Mouse (Mus musculus): ENCODE measurements at regions not wholly inside any gene's neighbourhood (a gene's known extent, or its start where the extent isn't known, plus 50 kb on each side); places are given as distances from the start of the nearest gene placed in this dataset.
"Not testable (repeated sequence)": the region's sequence is repeated elsewhere in the genome, so short reads cannot be mapped to it uniquely, and the experiment has no call there.

GRCm38 (mm10) chr2:78268705-78269104 is 322.5 kb upstream of the Cwc22 start:
- whole genome bisulfite sequencing, result 88% methylated on average over 4 of the region's 4 CpGs
- no peak for ATAC-seq (ENCODE audit: low FRiP score)

GRCm38 (mm10) chr2:78267527-78268375 is 321.6 kb upstream of the Cwc22 start:
- no peaks in the 10 kb centered on the region for H3K36me3 ChIP-seq (ENCODE audit: control insufficient read depth, insufficient read depth, low read length)
- H3K9me3 ChIP-seq (ENCODE audit: control insufficient read depth, low read length), result no peaks in the 10 kb centered on the region
- no peaks in the 10 kb centered on the region for H3K27me3 ChIP-seq (ENCODE audit: control insufficient read depth, insufficient read depth, low read length)
- H3K4me2 ChIP-seq (replicated peaks; ENCODE audit: low read depth, low read length), result no peak overlapping the region
- no peaks in the 10 kb centered on the region for H3K4me1 ChIP-seq (replicated peaks; ENCODE audit: control insufficient read depth, insufficient read depth, low read length)
- H3K9ac ChIP-seq (ENCODE audit: low read depth, low read length), result no peak overlapping the region
- DNase-seq (ENCODE audit: low spot score), result no peak
- ATAC-seq (ENCODE audit: low FRiP score), result no peak
- H3K27ac ChIP-seq (ENCODE audit: low read depth, low read length), result no peak overlapping the region
- WGBS, result 83% methylated on average over 2 of the region's 2 CpGs
- no peak overlapping the region for H3K4me3 ChIP-seq (ENCODE audit: low read depth, low read length)

More at GRCm38 (mm10) chr2:78268705-78269104, 322.5 kb upstream of the Cwc22 start:
- Histone ChIP-seq H3K27ac (ENCODE audit: low read depth, low read length) (no peak overlapping the region), H3K9ac (ENCODE audit: low read depth, low read length) (no peak overlapping the region), H3K4me2 (replicated peaks; ENCODE audit: low read depth, low read length) (no peak overlapping the region), H3K4me1 (replicated peaks; ENCODE audit: control insufficient read depth, insufficient read depth, low read length) (no peaks in the 10 kb centered on the region), H3K27me3 (ENCODE audit: control insufficient read depth, insufficient read depth, low read length) (no peaks in the 10 kb centered on the region), H3K9me3 (ENCODE audit: control insufficient read depth, low read length) (no peaks in the 10 kb centered on the region), H3K4me3 (ENCODE audit: low read depth, low read length) (no peak overlapping the region), H3K36me3 (ENCODE audit: control insufficient read depth, insufficient read depth, low read length) (no peaks in the 10 kb centered on the region)
- DNase-seq (ENCODE audit: low spot score), result no peak

DNA sequence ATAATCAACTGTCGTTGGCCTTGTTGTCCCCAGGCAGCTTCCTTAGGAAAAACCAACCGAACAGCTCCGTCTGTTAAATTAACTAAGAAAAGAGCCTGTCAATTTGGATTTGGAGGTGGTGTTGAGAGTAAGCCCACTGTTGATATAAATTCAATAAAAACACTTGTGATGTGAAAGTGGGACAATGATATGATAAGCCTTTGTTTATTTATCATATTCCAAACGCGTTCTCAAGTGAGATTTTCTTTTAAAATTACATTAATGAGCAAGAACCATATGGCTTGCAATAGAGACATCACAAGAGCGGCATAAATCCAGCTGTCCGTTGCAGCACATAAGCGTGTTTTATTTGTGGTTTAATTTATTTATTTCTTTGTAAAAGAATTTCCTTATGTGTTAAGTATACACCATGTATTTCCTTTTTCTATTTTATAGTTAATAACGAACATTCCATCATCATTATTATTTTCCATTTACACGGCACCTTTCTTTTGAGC is 307.5 kb upstream of the Cwc22 start:
- H3K27me3 ChIP-seq (ENCODE audit: control insufficient read depth, insufficient read depth, low read length), result no peaks in the 10 kb centered on the region
- DNase-seq (ENCODE audit: low spot score), result no peak
- no peaks in the 10 kb centered on the region for H3K36me3 ChIP-seq (ENCODE audit: control insufficient read depth, insufficient read depth, low read length)
- H3K9me3 ChIP-seq (ENCODE audit: control insufficient read depth, low read length), result no peaks in the 10 kb centered on the region
- ATAC-seq (ENCODE audit: low FRiP score), result no peak
- H3K27ac ChIP-seq (ENCODE audit: low read depth, low read length), result no peak overlapping the region
- H3K9ac ChIP-seq (ENCODE audit: low read depth, low read length), result no peak overlapping the region
- no peak overlapping the region for H3K4me3 ChIP-seq (ENCODE audit: low read depth, low read length)
- no peak overlapping the region for H3K4me2 ChIP-seq (replicated peaks; ENCODE audit: low read depth, low read length)
- no peaks in the 10 kb centered on the region for H3K4me1 ChIP-seq (replicated peaks; ENCODE audit: control insufficient read depth, insufficient read depth, low read length)
- WGBS, result 86% methylated on average over 10 of the region's 10 CpGs

DNA sequence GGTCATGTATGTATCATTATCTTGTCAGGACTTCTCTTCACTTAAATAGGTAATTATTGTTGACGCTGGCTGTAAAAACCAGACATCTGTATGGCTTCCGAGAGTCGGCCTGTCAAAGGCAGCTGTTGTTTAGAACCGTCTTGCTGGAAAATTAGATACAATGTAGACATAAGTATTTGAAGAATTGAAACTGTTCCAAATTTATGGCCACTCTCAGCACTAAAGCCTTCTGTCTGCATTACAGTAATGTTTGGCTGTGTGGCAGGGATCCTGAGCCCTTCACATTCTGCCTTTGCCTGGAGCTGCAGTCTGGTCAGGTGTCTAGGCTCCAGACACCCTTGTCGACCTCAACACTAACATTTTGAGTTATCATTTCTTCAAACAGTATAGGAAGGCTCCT is 300.2 kb upstream of the Cwc22 start:
- Histone ChIP-seq H3K27ac (ENCODE audit: low read depth, low read length) (no peak overlapping the region), H3K4me1 (replicated peaks; ENCODE audit: control insufficient read depth, insufficient read depth, low read length) (no peaks in the 10 kb centered on the region), H3K27me3 (ENCODE audit: control insufficient read depth, insufficient read depth, low read length) (no peaks in the 10 kb centered on the region), H3K36me3 (ENCODE audit: control insufficient read depth, insufficient read depth, low read length) (no peaks in the 10 kb centered on the region), H3K4me2 (replicated peaks; ENCODE audit: low read depth, low read length) (no peak overlapping the region), H3K9ac (ENCODE audit: low read depth, low read length) (no peak overlapping the region), H3K9me3 (ENCODE audit: control insufficient read depth, low read length) (no peaks in the 10 kb centered on the region), H3K4me3 (ENCODE audit: low read depth, low read length) (no peak overlapping the region)
- ATAC-seq (ENCODE audit: low FRiP score), result no peak
- no peak for DNase-seq (ENCODE audit: low spot score)
- 79% methylated on average over 5 of the region's 5 CpGs for WGBS

- no peaks in the 10 kb centered on the region for H3K9me3 ChIP-seq (ENCODE audit: control insufficient read depth, low read length)
- no peak overlapping the region for H3K4me3 ChIP-seq (ENCODE audit: low read depth, low read length)
- no peak overlapping the region for H3K9ac ChIP-seq (ENCODE audit: low read depth, low read length)
- H3K4me1 ChIP-seq (replicated peaks; ENCODE audit: control insufficient read depth, insufficient read depth, low read length), result no peaks in the 10 kb centered on the region
- H3K27ac ChIP-seq (ENCODE audit: low read depth, low read length), result no peak overlapping the region
- DNase-seq (ENCODE audit: low spot score) (no peak), ATAC-seq (ENCODE audit: low FRiP score) (no peak)
- WGBS, result 87% methylated on average over 2 of the region's 2 CpGs
- H3K27me3 ChIP-seq (ENCODE audit: control insufficient read depth, insufficient read depth, low read length), result no peaks in the 10 kb centered on the region
- no peak overlapping the region for H3K4me2 ChIP-seq (replicated peaks; ENCODE audit: low read depth, low read length)
- H3K36me3 ChIP-seq (ENCODE audit: control insufficient read depth, insufficient read depth, low read length), result no peaks in the 10 kb centered on the region
These were observed 294.1 kb upstream of the Cwc22 start for GRCm38 (mm10) chr2:78240299-78240698.

GRCm38 (mm10) chr2:78225383-78226100 is 279.4 kb upstream of the Cwc22 start:
- WGBS, result 90% methylated on average over 4 of the region's 4 CpGs
- not testable (repeated sequence) for H3K9me3 ChIP-seq (ENCODE audit: control insufficient read depth, low read length)

GRCm38 (mm10) chr2:78214469-78214868 is 268.3 kb upstream of the Cwc22 start:
- WGBS, result 81% methylated on average over 8 of the region's 8 CpGs
- no peak overlapping the region for H3K27ac ChIP-seq (ENCODE audit: low read depth, low read length)

More at GRCm38 (mm10) chr2:78225383-78226100, 279.4 kb upstream of the Cwc22 start:
- not testable (repeated sequence) for H3K27ac ChIP-seq (ENCODE audit: low read depth, low read length); H3K4me2 ChIP-seq (replicated peaks; ENCODE audit: low read depth, low read length); H3K9ac ChIP-seq (ENCODE audit: low read depth, low read length); H3K4me3 ChIP-seq (ENCODE audit: low read depth, low read length); H3K27me3 ChIP-seq (ENCODE audit: control insufficient read depth, insufficient read depth, low read length); ATAC-seq (ENCODE audit: low FRiP score); DNase-seq (ENCODE audit: low spot score); H3K4me1 ChIP-seq (replicated peaks; ENCODE audit: control insufficient read depth, insufficient read depth, low read length); H3K36me3 ChIP-seq (ENCODE audit: control insufficient read depth, insufficient read depth, low read length)

GRCm38 (mm10) chr2:78205125-78205524 is 258.9 kb upstream of the Cwc22 start:
- no peaks in the 10 kb centered on the region for H3K4me1 ChIP-seq (replicated peaks; ENCODE audit: control insufficient read depth, insufficient read depth, low read length)
- WGBS, result 87% methylated on average over 5 of the region's 5 CpGs
- H3K4me3 ChIP-seq (ENCODE audit: low read depth, low read length), result no peak overlapping the region
- no peaks in the 10 kb centered on the region for H3K9me3 ChIP-seq (ENCODE audit: control insufficient read depth, low read length)
- no peak overlapping the region for H3K27ac ChIP-seq (ENCODE audit: low read depth, low read length)
- no peak for DNase-seq (ENCODE audit: low spot score)
- H3K36me3 ChIP-seq (ENCODE audit: control insufficient read depth, insufficient read depth, low read length), result no peaks in the 10 kb centered on the region
- no peaks in the 10 kb centered on the region for H3K27me3 ChIP-seq (ENCODE audit: control insufficient read depth, insufficient read depth, low read length)
- no peak for ATAC-seq (ENCODE audit: low FRiP score)
- no peak overlapping the region for H3K4me2 ChIP-seq (replicated peaks; ENCODE audit: low read depth, low read length)
- no peak overlapping the region for H3K9ac ChIP-seq (ENCODE audit: low read depth, low read length)

More at GRCm38 (mm10) chr2:78214469-78214868, 268.3 kb upstream of the Cwc22 start:
- Histone ChIP-seq H3K9me3 (ENCODE audit: control insufficient read depth, low read length) (no peaks in the 10 kb centered on the region), H3K9ac (ENCODE audit: low read depth, low read length) (no peak overlapping the region), H3K4me1 (replicated peaks; ENCODE audit: control insufficient read depth, insufficient read depth, low read length) (no peaks in the 10 kb centered on the region), H3K4me3 (ENCODE audit: low read depth, low read length) (no peak overlapping the region), H3K4me2 (replicated peaks; ENCODE audit: low read depth, low read length) (no peak overlapping the region), H3K27me3 (ENCODE audit: control insufficient read depth, insufficient read depth, low read length) (no peaks in the 10 kb centered on the region), H3K36me3 (ENCODE audit: control insufficient read depth, insufficient read depth, low read length) (no peaks in the 10 kb centered on the region)
- ATAC-seq (ENCODE audit: low FRiP score) (no peak), DNase-seq (ENCODE audit: low spot score) (no peak)

Data from hindbrain, embryonic 11.5 days (tissue).